Mouse (Mus musculus): Measurements from ENCODE around the gene Osbpl3.

Osbpl3 gene

DNA sequence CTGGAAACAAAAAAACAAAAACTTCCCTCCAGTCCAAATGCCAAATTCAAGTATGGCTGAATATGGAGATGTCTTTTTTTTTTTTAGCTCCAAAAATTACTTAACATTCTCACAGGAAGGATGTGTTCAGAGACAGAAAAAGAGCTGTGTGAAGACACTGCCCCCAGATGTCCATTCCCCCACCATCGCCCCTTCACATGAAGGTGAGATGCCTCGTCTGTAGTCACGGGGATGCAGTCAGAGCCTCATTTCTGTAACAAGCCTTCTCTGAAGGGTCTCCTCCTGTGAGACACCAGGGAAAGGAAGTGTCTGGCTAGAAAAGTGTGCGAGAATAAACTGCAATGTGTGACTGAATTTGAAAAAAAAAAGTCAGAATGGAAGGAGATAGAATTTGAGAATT is 53.1 kb downstream of the Osbpl3 start:
- in situ Hi-C loops (cut with MboI) = no loop called here

DNA sequence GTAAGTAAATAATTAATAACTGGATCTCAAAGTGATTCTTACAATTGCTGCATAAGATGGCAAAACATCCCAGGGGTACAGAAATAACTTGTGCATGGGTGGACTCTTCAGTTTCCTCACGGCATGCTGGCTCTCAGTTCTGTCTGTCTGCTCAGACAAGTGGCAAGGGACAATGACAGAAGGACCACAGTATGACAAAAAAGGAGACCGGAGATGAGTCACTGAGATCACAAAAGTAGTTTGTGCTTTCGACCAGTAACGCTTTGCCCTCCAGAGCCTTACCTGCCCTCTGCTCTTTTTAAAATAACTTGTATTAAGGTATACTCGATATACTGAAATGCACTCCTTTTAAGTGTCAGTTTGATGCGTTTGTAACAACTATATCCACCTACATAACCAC is 55.8 kb downstream of the Osbpl3 start:
- in situ Hi-C loops (cut with MboI) = no loop called here

DNA sequence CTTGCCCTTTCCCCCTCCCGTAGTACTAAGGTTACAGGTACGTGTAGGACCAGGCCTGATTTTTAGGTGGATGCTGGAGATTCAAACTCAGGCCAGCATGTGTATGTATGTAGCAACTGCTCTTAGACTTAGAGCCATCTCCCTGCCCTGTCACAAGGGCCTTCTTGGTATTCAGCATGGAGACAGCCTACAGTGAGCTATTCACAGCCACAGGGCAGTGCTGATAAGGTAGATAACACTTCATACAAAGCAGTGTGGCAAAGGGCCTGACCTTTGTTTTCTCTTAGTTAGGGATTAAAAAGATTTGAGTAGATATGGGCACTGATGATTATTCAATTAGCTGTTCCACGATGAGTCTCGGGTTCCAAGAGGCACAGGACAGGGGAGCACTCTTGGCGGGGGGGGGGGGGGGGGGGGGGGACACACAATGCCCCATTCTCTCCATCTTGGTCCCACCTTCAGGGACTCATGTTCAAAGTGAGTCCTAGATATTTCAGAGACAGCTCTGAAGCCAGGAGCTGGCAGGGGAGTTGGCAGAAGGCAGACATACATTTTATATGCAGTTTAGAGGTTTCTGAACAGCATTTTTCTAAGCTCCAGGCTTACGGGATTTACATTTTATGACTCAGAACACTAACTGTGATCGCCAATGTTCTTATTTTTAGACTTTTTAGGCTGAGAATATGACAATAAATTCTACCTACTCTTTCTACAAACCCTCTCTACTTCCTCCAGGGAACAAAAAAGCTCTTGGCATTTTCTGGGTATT is 56.4 kb downstream of the Osbpl3 start:
- in situ Hi-C loops (cut with MboI) = no loop called here

DNA sequence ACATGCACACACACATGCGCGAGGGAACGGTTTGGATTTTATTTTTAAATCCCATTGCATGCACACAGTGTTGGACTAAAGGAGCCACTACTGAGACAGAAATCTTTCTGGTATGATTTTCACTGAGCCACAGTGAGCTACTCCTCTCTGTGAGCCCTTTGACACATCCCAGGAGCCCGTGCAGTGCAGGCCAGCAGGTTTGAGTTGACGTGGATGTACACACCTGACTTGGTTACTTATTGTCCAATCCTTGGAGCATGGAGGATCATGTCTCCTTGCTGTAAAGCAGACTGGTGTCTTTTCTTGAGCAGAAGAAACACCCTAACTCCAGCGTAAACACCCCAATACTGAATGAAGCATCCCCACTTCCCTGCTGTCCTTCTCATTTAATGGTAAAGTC is 57.7 kb downstream of the Osbpl3 start:
- in situ Hi-C loops (cut with MboI) = no loop called here

DNA sequence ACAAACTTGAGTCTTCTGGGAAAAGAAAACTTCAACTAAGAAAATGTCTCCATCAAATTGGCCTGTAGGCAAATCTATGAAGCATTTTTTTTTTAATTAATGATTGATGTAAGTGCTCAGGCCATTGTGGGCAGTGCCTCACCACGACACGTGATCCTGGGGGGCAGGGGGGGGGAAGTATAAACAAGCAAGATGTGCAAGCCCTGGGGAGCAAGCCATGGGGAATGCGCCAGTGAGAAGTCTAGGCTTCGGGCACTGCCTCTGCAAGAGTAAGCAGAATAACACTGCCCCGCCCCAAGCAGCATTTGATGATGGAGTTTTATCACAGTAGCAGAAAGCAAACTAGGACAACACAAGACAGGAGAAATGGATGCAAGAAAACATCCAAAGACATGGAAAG is 58.9 kb downstream of the Osbpl3 start:
- in situ Hi-C loops (cut with MboI) = no loop called here

DNA sequence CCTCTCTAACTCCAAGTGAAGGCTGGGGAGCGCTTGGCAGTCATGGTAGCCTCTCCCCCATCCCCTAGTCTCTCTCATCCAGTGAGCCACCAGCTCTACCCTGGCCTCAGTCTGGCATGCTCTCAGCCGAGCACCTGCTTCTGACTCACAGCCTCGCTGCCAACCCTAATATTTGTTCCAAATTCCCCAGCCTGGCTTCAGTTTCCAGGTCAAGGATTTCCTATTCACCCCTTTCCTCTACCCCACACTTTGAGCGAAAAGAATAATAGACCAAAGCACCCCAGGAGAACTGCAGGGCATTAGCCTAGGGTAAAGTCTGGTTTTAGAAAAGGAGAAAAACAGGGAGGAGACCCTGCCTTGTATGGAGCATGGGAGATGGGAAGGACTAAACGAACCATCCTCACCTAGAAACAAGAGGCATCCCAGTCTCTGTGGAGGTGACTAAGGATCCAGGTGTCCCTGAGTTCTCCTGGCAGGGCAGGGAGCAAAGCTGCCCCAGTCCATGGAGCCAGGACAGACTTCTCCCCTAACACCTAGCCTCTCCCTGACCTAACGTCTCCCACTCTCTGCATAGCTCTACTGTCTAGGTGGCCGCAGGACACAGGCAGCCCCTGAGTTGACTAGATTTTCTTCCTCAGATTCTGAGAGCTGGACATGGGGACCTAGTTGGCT is 60.2 kb downstream of the Osbpl3 start:
- in situ Hi-C loops (cut with MboI) = no loop called here

DNA sequence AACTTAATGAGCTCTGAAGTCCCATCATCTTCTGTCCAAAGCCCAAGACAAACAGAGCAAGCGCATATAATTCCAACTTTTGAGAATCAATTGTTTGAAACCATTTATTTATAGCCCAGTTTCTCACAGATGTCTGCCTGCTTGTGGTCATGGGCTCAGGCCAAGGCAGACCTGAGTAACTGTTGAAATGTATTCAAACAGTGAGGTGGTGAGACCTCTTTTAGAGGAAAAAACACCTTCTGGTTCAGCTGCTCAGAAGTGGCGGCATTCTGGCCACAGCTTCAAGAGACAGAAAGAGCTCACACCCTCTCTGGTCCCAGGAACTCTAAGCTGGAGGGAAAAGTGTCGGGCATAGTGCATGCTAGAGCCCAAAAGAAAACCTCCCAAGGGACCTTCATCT is 61.6 kb downstream of the Osbpl3 start:
- in situ Hi-C loops (cut with MboI) = no loop called here

DNA sequence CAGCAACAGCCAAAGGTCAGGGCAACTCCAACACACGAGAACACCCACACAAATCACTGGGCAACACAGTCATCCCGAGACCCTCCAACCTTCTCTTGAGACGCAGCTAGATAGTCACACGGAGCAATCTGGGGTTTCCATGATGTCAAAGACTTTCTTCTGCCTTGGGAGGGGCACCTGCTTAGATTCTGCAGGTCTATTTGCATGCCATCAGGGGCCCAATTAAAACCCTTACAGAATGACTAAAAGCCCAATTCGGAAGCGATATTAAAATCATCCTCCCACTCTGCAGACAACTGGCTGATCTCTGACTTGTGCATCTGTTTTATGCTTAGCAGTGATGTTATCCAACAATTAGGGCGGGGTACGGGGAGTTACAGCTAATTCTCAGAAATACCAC is 62.0 kb downstream of the Osbpl3 start:
- in situ Hi-C loops (cut with MboI) = no loop called here

DNA sequence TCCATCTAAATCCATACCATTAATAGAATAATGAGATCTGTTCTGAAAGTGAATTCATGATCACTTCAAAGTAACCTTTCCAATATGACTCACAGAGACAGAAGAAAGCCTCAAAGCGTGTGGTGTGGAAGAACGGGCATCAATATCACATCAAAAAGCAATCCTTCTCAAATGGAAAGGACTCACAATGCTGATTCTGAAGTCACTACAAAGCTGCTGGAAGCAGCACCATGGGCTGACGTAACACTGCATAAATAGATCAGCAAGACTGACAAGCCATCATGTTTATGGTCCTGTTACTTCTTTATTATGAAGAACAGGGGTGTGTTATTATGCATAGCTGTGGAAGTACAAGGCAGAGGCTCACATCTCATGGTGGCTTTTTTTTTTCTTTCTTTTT is 64.0 kb downstream of the Osbpl3 start:
- in situ Hi-C loops (cut with MboI) = no loop called here

DNA sequence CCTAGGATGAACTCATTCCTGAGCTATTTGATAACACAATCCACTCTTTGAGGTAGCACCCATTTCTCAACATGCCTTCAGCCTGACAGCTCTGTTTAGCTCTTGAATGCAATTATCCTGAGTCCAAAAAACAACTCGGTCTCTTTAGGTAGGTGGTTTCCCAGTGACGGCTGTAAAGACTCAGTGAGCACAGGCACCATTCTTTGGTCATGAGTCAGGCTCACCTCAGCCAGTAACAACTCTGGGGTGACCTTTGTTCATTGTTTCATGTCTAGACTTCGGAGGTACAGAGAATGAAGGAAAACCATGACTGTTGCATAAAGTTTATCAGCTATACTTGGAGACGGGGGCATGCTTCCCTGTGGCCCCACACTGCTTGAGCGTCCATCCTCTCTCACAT is 65.7 kb downstream of the Osbpl3 start:
- in situ Hi-C loops (cut with MboI) = no loop called here

DNA sequence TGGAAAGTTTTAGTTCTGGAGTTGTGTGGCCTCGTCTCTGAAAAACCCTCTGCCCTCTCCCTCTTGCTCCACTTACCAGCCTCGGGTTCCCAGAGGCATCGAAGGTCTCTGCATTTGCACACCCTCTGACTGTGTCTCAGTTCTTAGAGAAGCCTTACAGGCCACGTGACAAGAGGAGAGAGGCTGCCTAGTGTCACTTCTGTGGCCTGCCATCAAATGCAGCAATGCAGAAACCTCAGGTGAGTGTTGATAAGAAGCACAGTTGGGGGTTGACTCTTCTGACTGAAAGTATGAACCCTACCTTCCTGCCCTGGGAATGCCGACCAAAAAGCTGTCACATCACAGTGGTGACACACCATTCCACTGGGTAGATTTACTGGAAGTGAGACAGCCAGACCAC is 68.4 kb downstream of the Osbpl3 start:
- in situ Hi-C loops (cut with MboI) = no loop called here

DNA sequence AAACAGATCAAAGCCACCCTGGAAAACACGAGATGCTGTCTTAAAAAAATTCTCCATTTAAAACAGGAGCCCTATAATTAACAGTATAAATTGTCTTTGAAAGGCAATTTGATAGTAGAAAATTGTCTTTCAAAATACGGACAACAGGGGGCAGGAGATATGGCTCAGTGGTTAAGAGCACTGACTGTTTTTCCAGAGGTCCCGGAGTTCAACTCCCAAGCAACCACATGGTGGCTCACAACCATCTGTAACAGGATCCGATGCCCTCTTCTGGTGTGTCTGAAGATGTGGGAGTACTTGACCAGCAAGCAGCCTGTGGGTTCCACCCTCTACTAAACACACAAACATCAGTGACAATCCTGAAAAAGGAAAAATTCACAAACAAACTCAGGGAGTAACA is 69.5 kb downstream of the Osbpl3 start:
- in situ Hi-C loops (cut with MboI) = no loop called here

DNA sequence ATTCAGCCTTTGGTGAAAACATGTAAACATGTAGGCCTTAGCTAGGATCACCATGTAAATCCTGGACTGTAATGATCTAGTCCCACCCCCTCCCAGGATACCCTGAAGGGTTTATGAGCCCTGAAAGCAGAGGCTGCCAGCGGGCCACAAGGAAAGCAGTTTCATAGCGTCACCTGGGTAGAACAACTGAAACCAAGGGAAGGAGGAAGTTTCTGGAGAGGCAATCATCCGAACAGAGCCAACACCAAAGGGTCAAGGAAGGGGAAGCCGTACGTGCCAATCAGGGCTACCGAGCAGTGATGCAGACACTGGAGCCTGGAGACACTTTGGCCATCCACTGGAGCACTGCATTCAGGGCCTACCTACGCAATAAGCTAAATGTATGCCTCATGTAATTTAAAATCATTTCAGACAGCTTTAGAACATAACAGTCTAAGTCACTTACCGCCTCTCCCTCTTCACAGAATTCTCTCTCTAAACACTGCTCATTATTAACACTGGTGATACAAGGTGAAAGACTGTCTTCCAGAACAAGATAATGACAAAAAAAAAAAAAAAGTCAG is 70.5 kb downstream of the Osbpl3 start:
- in situ Hi-C loops (cut with MboI) = no loop called here

DNA sequence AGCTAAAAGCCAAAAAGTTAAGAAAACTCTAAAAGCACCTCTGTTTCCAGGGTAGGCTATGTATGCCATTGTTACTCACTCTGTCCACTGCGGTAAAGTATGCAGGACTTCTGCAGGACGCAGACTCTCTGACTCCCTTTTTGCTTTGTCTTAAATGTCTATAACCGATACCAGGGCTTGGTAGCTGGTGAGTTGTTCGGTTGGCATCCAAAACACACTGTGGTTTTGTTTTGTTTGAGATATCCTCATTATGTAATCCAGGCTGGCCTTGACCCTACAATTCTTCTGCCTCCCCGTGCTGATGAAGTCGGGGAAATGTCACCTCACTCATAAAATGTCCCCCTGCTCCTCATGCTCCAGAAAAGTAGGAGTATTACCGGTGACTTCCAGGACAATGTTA is 73.3 kb downstream of the Osbpl3 start:
- in situ Hi-C loops (cut with MboI) = no loop called here

DNA sequence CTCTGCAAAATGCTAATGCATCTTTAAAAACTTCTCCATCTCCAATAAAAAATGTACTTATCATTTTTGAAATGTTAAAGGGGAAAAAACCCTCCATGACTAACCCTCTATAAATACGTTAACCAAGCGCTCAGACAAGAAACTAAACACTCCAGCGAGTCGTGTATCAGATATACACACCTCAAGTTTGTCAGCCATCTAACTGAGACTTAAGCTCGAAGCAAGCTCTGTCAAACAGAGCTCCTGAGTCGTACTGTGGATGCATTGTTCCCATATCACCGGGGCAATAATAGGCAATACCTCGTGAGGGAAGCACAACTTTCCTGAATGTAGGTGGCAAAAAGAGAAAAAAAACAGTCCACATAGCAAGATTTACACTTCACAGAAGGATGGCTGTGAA is 73.8 kb downstream of the Osbpl3 start:
- in situ Hi-C loops (cut with MboI) = no loop called here

DNA sequence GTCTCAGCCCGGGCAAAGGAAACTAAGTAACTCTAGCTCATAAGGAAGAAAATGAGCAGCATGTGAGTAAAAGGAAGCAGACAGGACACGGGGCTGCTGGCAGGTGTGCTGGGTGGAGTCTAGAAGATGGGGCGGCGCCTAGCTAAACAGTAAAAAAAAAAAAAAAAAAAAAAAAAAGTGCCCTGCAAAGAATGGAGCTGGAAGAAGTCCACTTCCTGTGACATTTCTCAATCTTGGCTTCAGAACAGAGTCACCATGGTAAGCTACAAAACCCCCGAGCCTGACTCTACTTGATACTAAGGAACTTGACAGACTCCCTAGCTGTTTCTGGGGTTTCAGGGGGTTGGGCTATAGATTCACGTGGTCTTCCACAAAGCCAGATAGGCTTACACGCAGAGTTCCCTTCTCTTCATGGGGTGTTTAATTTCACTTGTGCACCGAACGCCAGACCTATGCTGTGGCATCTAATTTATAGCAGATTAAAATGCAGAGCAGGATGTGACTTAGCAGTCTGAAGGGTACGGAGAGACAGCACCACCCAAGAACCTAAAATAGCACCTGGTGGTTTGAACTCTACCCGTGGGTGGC is 74.4 kb downstream of the Osbpl3 start:
- in situ Hi-C loops (cut with MboI) = no loop called here

DNA sequence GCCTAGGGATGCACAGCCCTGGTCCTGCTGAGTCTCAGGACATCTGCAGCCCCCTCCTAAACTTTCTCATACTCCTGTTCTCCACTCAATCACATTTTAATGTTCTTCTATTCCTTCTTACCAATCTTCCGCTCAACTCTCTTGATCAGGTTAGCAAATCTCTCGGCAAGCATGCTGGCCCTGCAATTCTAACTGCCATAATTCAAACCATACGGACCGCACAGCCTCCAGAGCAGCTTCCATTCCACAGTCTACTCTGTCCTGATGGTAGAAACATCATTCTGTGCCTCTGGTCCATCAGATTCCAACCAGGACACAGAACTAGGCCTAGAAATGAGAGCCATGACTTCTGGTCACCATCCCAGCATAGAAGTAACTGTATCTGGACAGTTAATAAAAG is 76.3 kb downstream of the Osbpl3 start:
- in situ Hi-C loops (cut with MboI) = no loop called here

DNA sequence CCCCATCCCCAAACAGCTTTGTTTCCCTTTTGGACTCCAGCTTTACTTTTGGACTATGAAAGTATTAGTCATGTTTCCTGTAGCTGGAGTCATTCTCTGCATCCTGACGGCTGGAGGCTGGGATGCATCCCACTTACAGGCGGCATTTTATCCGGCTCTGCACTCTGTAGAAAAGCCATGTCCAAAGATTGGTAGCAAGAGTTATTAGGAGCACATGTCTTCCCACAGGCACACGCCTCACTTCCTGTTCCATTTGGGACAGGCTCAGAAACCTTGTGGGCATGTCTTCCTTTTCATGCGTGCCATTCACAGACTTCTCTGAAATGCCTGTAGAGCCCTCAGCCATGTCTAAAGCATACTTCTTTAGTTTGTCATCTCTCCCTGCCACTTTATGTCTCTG is 76.9 kb downstream of the Osbpl3 start:
- in situ Hi-C loops (cut with MboI) = no loop called here

DNA sequence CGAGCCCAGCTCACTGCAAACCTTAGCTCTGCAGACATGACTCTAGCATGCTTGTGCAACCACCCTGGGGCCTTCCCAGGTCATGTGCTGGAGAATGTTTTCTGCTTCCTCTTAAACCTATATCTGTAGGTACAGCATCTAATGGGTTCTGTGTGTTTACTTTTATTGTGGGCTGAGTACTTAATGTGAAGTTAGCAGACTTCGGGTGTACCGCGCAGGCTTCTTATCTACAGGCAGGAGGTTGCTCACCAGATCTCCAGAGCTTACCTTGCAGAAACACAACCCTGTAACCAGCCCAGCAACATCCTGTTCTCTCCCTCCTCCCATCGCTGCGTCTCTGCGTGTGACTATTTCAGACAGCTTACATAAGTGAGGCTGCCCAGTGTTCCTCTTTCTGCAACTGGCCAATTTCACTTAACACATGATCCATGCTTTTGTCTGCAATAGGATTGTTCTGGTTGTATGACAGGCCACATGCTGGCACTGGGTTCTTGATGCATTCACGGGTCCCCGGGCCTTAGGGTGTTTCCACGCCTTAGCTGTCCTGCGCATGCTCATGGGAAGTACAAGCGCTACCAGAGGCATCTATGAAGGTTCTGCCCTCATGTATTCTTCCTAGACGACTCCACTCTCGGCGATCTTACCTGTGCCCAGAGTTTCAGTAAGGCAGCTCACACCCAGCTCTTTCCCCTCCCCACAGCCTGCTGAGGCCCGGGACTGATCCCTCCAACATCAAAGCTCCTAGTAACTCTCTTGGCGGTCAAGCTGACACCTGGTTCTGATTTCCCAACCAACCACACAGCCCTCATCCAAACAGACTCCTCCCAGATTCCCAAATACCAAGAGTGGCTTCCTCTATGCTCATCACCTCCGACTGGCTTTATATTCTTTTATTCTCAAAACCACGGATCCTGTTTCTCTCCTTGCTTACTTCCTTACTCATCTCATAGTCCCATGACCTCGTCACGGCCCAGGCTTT is 78.0 kb downstream of the Osbpl3 start:
- in situ Hi-C loops (cut with MboI) = no loop called here

DNA sequence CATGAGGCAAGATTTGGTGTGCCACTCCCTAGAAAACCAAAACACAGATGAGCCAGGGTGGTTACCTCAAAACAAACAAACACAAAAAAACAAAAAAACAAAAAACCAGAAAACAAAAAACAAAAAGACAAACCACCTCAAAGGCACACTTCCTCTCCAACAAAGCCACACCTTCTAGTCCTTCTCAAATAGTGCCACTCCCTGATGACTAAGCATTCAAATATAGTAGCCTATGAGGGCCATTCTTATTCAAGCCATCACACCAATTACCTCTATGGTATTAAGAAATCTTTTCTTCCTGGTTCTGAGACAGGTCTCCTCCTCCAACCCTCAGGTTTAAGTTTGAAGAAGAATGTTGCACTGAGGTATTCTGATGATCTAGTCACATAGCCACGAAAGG is 79.3 kb downstream of the Osbpl3 start:
- in situ Hi-C loops (cut with MboI) = no loop called here

DNA sequence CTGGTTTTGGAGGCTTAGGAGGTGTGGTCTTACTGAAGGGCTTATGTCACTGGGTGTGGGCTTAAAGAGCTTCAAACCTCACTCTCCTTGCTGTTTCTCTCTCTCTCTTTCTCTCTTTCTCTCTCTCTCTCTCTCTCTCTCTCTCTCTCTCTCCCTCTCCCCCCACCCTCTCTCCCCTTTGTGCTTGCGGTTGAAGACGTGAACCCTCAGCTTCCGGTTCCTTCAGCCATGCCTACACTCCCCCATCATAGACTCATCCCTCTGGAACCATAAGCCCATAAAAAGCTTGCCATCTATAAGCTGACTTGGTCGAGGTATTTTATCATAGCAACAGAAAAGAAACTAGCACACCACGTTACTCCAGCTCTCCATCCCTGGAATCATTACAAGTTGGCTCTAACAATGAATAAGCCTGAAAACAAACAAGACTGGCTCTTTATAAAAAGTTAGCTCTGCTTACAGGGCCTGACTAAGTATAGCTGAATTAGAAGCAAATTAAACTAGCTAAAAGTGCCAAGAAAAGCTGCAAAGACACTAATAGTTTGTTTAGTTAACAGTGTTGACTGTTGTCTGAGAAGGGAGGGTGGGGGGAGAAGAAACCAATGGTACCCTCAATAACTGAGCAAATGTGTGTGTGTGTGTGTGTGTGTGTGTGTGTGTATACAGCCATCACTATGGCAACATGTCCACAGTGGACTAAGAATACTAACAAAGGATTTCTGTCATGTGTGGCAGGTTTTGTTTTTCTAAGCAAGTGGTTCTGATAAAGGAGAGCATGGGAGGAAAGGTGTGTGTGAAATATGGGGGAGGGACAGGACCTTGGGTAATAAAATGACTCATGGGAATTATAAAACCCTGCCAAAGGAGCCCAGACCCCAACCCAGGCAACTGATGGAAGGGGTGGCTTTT is 83.2 kb downstream of the Osbpl3 start:
- in situ Hi-C loops (cut with MboI) = no loop called here

Measured in mature B cell (primary cell).